In genomic region chr7:34939952-34940312, GRCm38 (mm10) we compare ENCODE assay signal across 9 mouse cellular contexts. TPM values are rescaled to one million over a fixed set of nuclear protein-coding genes. Genes with fewer than 3 reads are reported as not detected.
DNase-seq lines count a peak whose midpoint lies in the region; ATAC-seq and TF ChIP-seq lines count a peak whose summit lies in the region.
"Had no signal": no experiment of that assay in that cellular context is flagged by ENCODE, and none has a peak within 500 bp of the region (broad histone marks: within the 10 kb centered on the region; RNA-seq: fewer than 3 reads in every experiment).

No protein-coding gene starts in this region.

- H3K9me3 ChIP-seq in hindbrain, embryonic 10.5 days, result peaks cover 11% of the 10 kb centered on the region
- H3K9me3 ChIP-seq in midbrain, embryonic 11.5 days (ENCODE audit: control insufficient read depth, low read length), result peaks cover 2% of the 10 kb centered on the region; the same call in 1 of the 2 replicates
- no peaks in the 10 kb centered on the region for H3K9me3 ChIP-seq in lung, postnatal 0 days (ENCODE audit: low read length)
- H3K9me3 ChIP-seq: liver, embryonic 15.5 days had no signal

- peaks cover 52% of the 10 kb centered on the region for H3K36me3 ChIP-seq in hindbrain, embryonic 10.5 days
- H3K36me3 ChIP-seq in midbrain, embryonic 11.5 days (ENCODE audit: control insufficient read depth, insufficient read depth, low read length), result peaks cover 5% of the 10 kb centered on the region; the same call in 1 of the 2 replicates
- H3K36me3 ChIP-seq in lung, postnatal 0 days (ENCODE audit: insufficient read depth, low read length), result 0 out of 2 replicates have a peak, but pooled peaks cover 7% of the 10 kb centered on the region

- 25% methylated on average over 7 of the region's 7 CpGs for WGBS in hindbrain, embryonic 10.5 days
- 15% methylated on average over 7 of the region's 7 CpGs for WGBS in midbrain, embryonic 11.5 days
- WGBS in lung, postnatal 0 days, result 76% methylated on average over 7 of the region's 7 CpGs

- no peak for TF ChIP-seq CTCF in left cerebral cortex, adult 2 months (IDR thresholded peaks at IDR 0.05)
- TF ChIP-seq CTCF in lung, postnatal 0 days (IDR thresholded peaks at IDR 0.05), result no peak

- peak; percentile 47; the same call in 1 of the 2 replicates for ATAC-seq in midbrain, embryonic 11.5 days (ENCODE audit: low FRiP score)
- no peak for ATAC-seq in lung, postnatal 0 days

- peak overlapping the region; percentile 45; the same call in 1 of the 2 replicates for H3K9ac ChIP-seq in midbrain, embryonic 11.5 days (ENCODE audit: low read length)
- H3K9ac ChIP-seq in lung, postnatal 0 days (replicated peaks; ENCODE audit: low read depth), result no peak overlapping the region
- H3K9ac ChIP-seq: liver, embryonic 15.5 days had no signal

- H3K27ac ChIP-seq in left cerebral cortex, adult 2 months, result peak overlapping the region; percentile 50
- H3K27ac ChIP-seq in hindbrain, embryonic 10.5 days, result peak overlapping the region; percentile 93
- H3K27ac ChIP-seq in midbrain, embryonic 11.5 days (ENCODE audit: low read depth, low read length), result peak overlapping the region; percentile 82
- H3K27ac ChIP-seq in lung, postnatal 0 days (ENCODE audit: low read length), result no peak overlapping the region
- H3K27ac ChIP-seq: liver, embryonic 15.5 days had no signal

- H3K4me1 ChIP-seq in hindbrain, embryonic 10.5 days (replicated peaks), result peaks cover 38% of the 10 kb centered on the region
- peaks cover 27% of the 10 kb centered on the region for H3K4me1 ChIP-seq in midbrain, embryonic 11.5 days (ENCODE audit: control insufficient read depth, insufficient read depth, low read length)
- no peaks in the 10 kb centered on the region for H3K4me1 ChIP-seq in lung, postnatal 0 days (ENCODE audit: insufficient read depth, low read depth, low read length)
- H3K4me1 ChIP-seq: liver, embryonic 15.5 days had no signal

- H3K27me3 ChIP-seq in hindbrain, embryonic 10.5 days (ENCODE audit: insufficient read depth, poor library complexity, severe bottlenecking), result no peaks in the 10 kb centered on the region
- no peaks in the 10 kb centered on the region for H3K27me3 ChIP-seq in midbrain, embryonic 11.5 days (ENCODE audit: control insufficient read depth, insufficient read depth, low read length)
- no peaks in the 10 kb centered on the region for H3K27me3 ChIP-seq in lung, postnatal 0 days (replicated peaks; ENCODE audit: insufficient read depth, low read length)
- H3K27me3 ChIP-seq: liver, embryonic 15.5 days had no signal

- H3K4me2 ChIP-seq in midbrain, embryonic 11.5 days, result no peak overlapping the region
- no peak overlapping the region for H3K4me2 ChIP-seq in lung, postnatal 0 days (replicated peaks; ENCODE audit: low read depth, low read length)
- H3K4me2 ChIP-seq: liver, embryonic 15.5 days had no signal

- no peak overlapping the region for H3K4me3 ChIP-seq in left cerebral cortex, adult 2 months
- H3K4me3 ChIP-seq in hindbrain, embryonic 10.5 days, result peak overlapping the region; percentile 16; the same call in 1 of the 2 replicates
- H3K4me3 ChIP-seq in midbrain, embryonic 11.5 days (ENCODE audit: low read depth, low read length), result no peak overlapping the region
- no peak overlapping the region for H3K4me3 ChIP-seq in lung, postnatal 0 days (ENCODE audit: low read depth, low read length)
- H3K4me3 ChIP-seq: liver, embryonic 15.5 days had no signal

- DNase-seq in left cerebral cortex, adult 2 months (ENCODE audit: extremely low spot score in 1 of 2, low spot score in 2 of 2), result no peak
- no peak for DNase-seq in left cerebral cortex, postnatal 4 days
- DNase-seq in hindbrain, embryonic 10.5 days (ENCODE audit: low spot score), result peak; percentile 54
- no peak for DNase-seq in midbrain, embryonic 11.5 days (ENCODE audit: low spot score, missing footprints)
- no peak for DNase-seq in lung, postnatal 0 days (ENCODE audit: low spot score)
- DNase-seq in natural killer cell, adult 2 months (ENCODE audit: low spot score in 2 of 2), result no peak
- no peak for DNase-seq in lung, adult 18-20 months
- no peak for DNase-seq in cerebellum, postnatal 10 days

- no peak for TF ChIP-seq EP300 in lung, postnatal 0 days (IDR thresholded peaks at IDR 0.05)

- intact Hi-C loops in left cerebral cortex, adult 2 months (cut with DNase I), result no loop called here
- intact Hi-C loops in left cerebral cortex, postnatal 4 days (cut with DNase I), result no loop called here

RNA-seq across cellular contexts. Expression of gene Pepd, which starts 27.8 kb away (rescaled TPM):
- total RNA-seq in left cerebral cortex, adult 2 months (2021), result 10 to 100 TPM; 28.9 to 30.1 TPM
- 10 to 100 TPM; 40.0 to 41.7 TPM for total RNA-seq in left cerebral cortex, postnatal 4 days (2021)
- polyA plus RNA-seq in hindbrain, embryonic 10.5 days (2016; fragmentation: Nextera tagmentation; extraction: Ambion mirVana), result 76.1 and 76.9 TPM in 2 replicates
- 64.9 and 67.3 TPM in 2 replicates for polyA plus RNA-seq in midbrain, embryonic 11.5 days (2014; fragmentation: Nextera tagmentation; extraction: Ambion mirVana)
- polyA plus RNA-seq in lung, postnatal 0 days (2015; fragmentation: Nextera tagmentation; extraction: Ambion mirVana), result 44.5 and 54.8 TPM in 2 replicates
